Mouse (Mus musculus) limb, embryonic 12.5 days (tissue): Measurements from ENCODE around the gene Stard10. TPM values are rescaled to one million over a fixed set of nuclear protein-coding genes. Genes with fewer than 3 reads are reported as not detected.
A peak's percentile ranks its signal among the peaks of the same experiment; 100 is the strongest.

Experiments
- ATAC-seq: fragments of 200-750 bp; cut with Nextera tagmentation; 2 replicates; pipeline ENCODE4 v1.8.0; 2017; ENCODE audit warnings: low read depth, moderate TSS enrichment; ENCODE audit not compliant: insufficient number of reproducible peaks, insufficient read depth, low FRiP score, low TSS enrichment
- H3K27ac ChIP-seq: fragments of 300-500 bp; sonication (generic); 2 replicates; pipeline ENCODE4 v1.5.1; 2016; ENCODE audit warnings: mild to moderate bottlenecking, moderate library complexity
- H3K27me3 ChIP-seq: fragments of 300-500 bp; sonication (generic); 2 replicates; pipeline ENCODE4 v1.6.1; 2016; ENCODE audit warnings: mild to moderate bottlenecking, moderate library complexity
- H3K36me3 ChIP-seq: fragments of 300-500 bp; sonication (generic); 2 replicates; pipeline ENCODE4 v1.6.1; 2016; ENCODE audit warnings: mild to moderate bottlenecking, moderate library complexity
- H3K4me1 ChIP-seq: fragments of 300-500 bp; sonication (generic); replicated peaks from 2 replicates; pipeline ENCODE4 v1.6.1; 2016
- H3K4me2 ChIP-seq: fragments of 300-500 bp; sonication (generic); 2 replicates; pipeline ENCODE4 v1.6.1; 2016; ENCODE audit warnings: mild to moderate bottlenecking, moderate library complexity
- H3K4me3 ChIP-seq: fragments of 300-500 bp; sonication (generic); replicated peaks from 2 replicates; pipeline ENCODE4 v1.5.1; 2016; ENCODE audit warnings: mild to moderate bottlenecking
- H3K9ac ChIP-seq: fragments of 300-500 bp; sonication (generic); replicated peaks from 2 replicates; pipeline ENCODE4 v1.6.1; 2016; ENCODE audit warnings: mild to moderate bottlenecking, moderate library complexity
- H3K9me3 ChIP-seq: fragments of 300-500 bp; sonication (generic); 2 replicates; pipeline ENCODE4 v1.6.1; 2016; ENCODE audit warnings: mild to moderate bottlenecking, moderate library complexity
- WGBS: fragments of 180-500 bp; shearing (Covaris S2); methylation state at CpG from one replicate; pipeline ENCODE4 v1.1.7; 2016; 5-methylcytosine and 5-hydroxymethylcytosine counted together
- polyA plus RNA-seq: library from polyadenylated mRNA; unstranded; fragments of >200 nt; fragmentation: Nextera tagmentation; extraction: Ambion mirVana; gene quantifications from 2 replicates; pipeline ENCODE4 v1.2.1, GENCODE M21; 2016

The Stard10 gene
- polyA plus RNA-seq, 1 experiment from 2014 or later = 17.8 TPM

GRCm38 (mm10) chr7:101330841-101331173 lies 13.9 kb downstream of the Stard10 start:
- 66% methylated on average over 4 of the region's 4 CpGs for WGBS
- H3K4me3 ChIP-seq = no peak overlapping the region

GRCm38 (mm10) chr7:101332045-101332831 lies 15.4 kb downstream of the Stard10 start:
- Histone ChIP-seq H3K9ac (no peak overlapping the region), H3K4me2 (no peak overlapping the region), H3K9me3 (no peaks in the 10 kb centered on the region), H3K4me1 (peaks cover 21% of the 10 kb centered on the region), H3K27ac (no peak overlapping the region), H3K4me3 (no peak overlapping the region), H3K27me3 (no peaks in the 10 kb centered on the region), H3K36me3 (0 out of 2 replicates have a peak, but pooled peaks cover 5% of the 10 kb centered on the region)
- no peak for ATAC-seq
- 91% methylated on average over 5 of the region's 5 CpGs for WGBS

More at GRCm38 (mm10) chr7:101330841-101331173, 13.9 kb downstream of the Stard10 start:
- peaks cover 25% of the 10 kb centered on the region for H3K4me1 ChIP-seq
- H3K9ac ChIP-seq = no peak overlapping the region
- H3K36me3 ChIP-seq = 0 out of 2 replicates have a peak, but pooled peaks cover 5% of the 10 kb centered on the region
- H3K27ac ChIP-seq = no peak overlapping the region
- no peak overlapping the region for H3K4me2 ChIP-seq
- no peaks in the 10 kb centered on the region for H3K27me3 ChIP-seq
- ATAC-seq = no peak
- no peaks in the 10 kb centered on the region for H3K9me3 ChIP-seq

- Histone ChIP-seq H3K4me2 (no peak overlapping the region), H3K4me3 (no peak overlapping the region), H3K4me1 (peaks cover 14% of the 10 kb centered on the region; the same call in 1 of the 2 replicates), H3K9me3 (no peaks in the 10 kb centered on the region), H3K27me3 (no peaks in the 10 kb centered on the region), H3K27ac (0 out of 2 replicates have a peak overlapping the region, but pooled peaks have one; percentile 7), H3K36me3 (0 out of 2 replicates have a peak, but pooled peaks cover 5% of the 10 kb centered on the region), H3K9ac (no peak overlapping the region)
- no peak for ATAC-seq
- 88% methylated on average over 2 of the region's 2 CpGs for WGBS
Observed at GRCm38 (mm10) chr7:101335228-101335627, 18.3 kb downstream of the Stard10 start.

- no peaks in the 10 kb centered on the region for H3K9me3 ChIP-seq
- H3K36me3 ChIP-seq = no peaks in the 10 kb centered on the region
- no peak overlapping the region for H3K4me3 ChIP-seq
- H3K27ac ChIP-seq = no peak overlapping the region
- no peaks in the 10 kb centered on the region for H3K27me3 ChIP-seq
- no peak for ATAC-seq
- H3K4me1 ChIP-seq = peaks cover 11% of the 10 kb centered on the region; the same call in 1 of the 2 replicates
- H3K9ac ChIP-seq = no peak overlapping the region
- WGBS = 78% methylated on average over 3 of the region's 3 CpGs
- H3K4me2 ChIP-seq = no peak overlapping the region
Observed at GRCm38 (mm10) chr7:101336686-101337085, 19.8 kb downstream of the Stard10 start.

GRCm38 (mm10) chr7:101337401-101337800 lies 20.5 kb downstream of the Stard10 start:
- no peak overlapping the region for H3K9ac ChIP-seq

GRCm38 (mm10) chr7:101341405-101341804 lies 24.5 kb downstream of the Stard10 start:
- no peak for ATAC-seq
- Histone ChIP-seq H3K36me3 (peaks cover 7% of the 10 kb centered on the region; the same call in 1 of the 2 replicates), H3K9ac (no peak overlapping the region), H3K27me3 (no peaks in the 10 kb centered on the region), H3K4me3 (no peak overlapping the region), H3K9me3 (no peaks in the 10 kb centered on the region), H3K4me1 (peaks cover 10% of the 10 kb centered on the region; the same call in 1 of the 2 replicates), H3K4me2 (no peak overlapping the region), H3K27ac (no peak overlapping the region)
- WGBS = 67% methylated on average over 6 of the region's 6 CpGs

More at GRCm38 (mm10) chr7:101337401-101337800, 20.5 kb downstream of the Stard10 start:
- ATAC-seq = no peak
- H3K27me3 ChIP-seq = no peaks in the 10 kb centered on the region
- H3K4me2 ChIP-seq = no peak overlapping the region
- H3K27ac ChIP-seq = no peak overlapping the region
- H3K36me3 ChIP-seq = no peaks in the 10 kb centered on the region
- no peaks in the 10 kb centered on the region for H3K9me3 ChIP-seq
- WGBS = 82% methylated on average over 3 of the region's 3 CpGs
- H3K4me1 ChIP-seq = peaks cover 11% of the 10 kb centered on the region; the same call in 1 of the 2 replicates
- no peak overlapping the region for H3K4me3 ChIP-seq

- H3K9me3 ChIP-seq = no peaks in the 10 kb centered on the region
- no peak for ATAC-seq
- H3K4me3 ChIP-seq = no peak overlapping the region
- no peak overlapping the region for H3K9ac ChIP-seq
- H3K27ac ChIP-seq = no peak overlapping the region
- peaks cover 7% of the 10 kb centered on the region; the same call in 1 of the 2 replicates for H3K36me3 ChIP-seq
- H3K4me1 ChIP-seq = peaks cover 18% of the 10 kb centered on the region
- H3K27me3 ChIP-seq = no peaks in the 10 kb centered on the region
- no peak overlapping the region for H3K4me2 ChIP-seq
- 76% methylated on average over 7 of the region's 7 CpGs for WGBS
Observed at GRCm38 (mm10) chr7:101343135-101343534, 26.2 kb downstream of the Stard10 start.

GRCm38 (mm10) chr7:101344892-101345291 lies 28.0 kb downstream of the Stard10 start:
- no peak overlapping the region for H3K4me3 ChIP-seq

GRCm38 (mm10) chr7:101346991-101347390 lies 30.1 kb downstream of the Stard10 start:
- Histone ChIP-seq H3K27me3 (peaks cover 14% of the 10 kb centered on the region), H3K4me2 (no peak overlapping the region), H3K4me1 (peaks cover 31% of the 10 kb centered on the region), H3K36me3 (peaks cover 7% of the 10 kb centered on the region; the same call in 1 of the 2 replicates), H3K9me3 (no peaks in the 10 kb centered on the region), H3K4me3 (no peak overlapping the region), H3K9ac (no peak overlapping the region), H3K27ac (no peak overlapping the region)
- no peak for ATAC-seq
- WGBS = 73% methylated on average over 2 of the region's 2 CpGs

More at GRCm38 (mm10) chr7:101344892-101345291, 28.0 kb downstream of the Stard10 start:
- Histone ChIP-seq H3K4me2 (no peak overlapping the region), H3K9ac (no peak overlapping the region), H3K27me3 (peaks cover 13% of the 10 kb centered on the region), H3K4me1 (peaks cover 33% of the 10 kb centered on the region), H3K9me3 (no peaks in the 10 kb centered on the region), H3K36me3 (peaks cover 7% of the 10 kb centered on the region; the same call in 1 of the 2 replicates), H3K27ac (no peak overlapping the region)
- WGBS = 66% methylated on average over 4 of the region's 4 CpGs
- no peak for ATAC-seq

GRCm38 (mm10) chr7:101347767-101348270 lies 30.9 kb downstream of the Stard10 start, which contains the start of gene Arap1:
TSS of gene Arap1 (plus strand) at chr7:101348067.
- H3K4me2 ChIP-seq = peak within 1 kb of the TSS; percentile 95
- H3K27ac ChIP-seq = no peak within 1 kb of the TSS
- peak within 1 kb of the TSS; percentile 59 for H3K4me3 ChIP-seq
- H3K4me1 ChIP-seq = peaks cover 34% of the 10 kb centered on the region
- under 1% methylated on average over 35 of the region's 35 CpGs for WGBS
- no peaks in the 10 kb centered on the region for H3K9me3 ChIP-seq
- H3K36me3 ChIP-seq = peaks cover 7% of the 10 kb centered on the region; the same call in 1 of the 2 replicates
- peak within 1 kb of the TSS; percentile 57 for H3K9ac ChIP-seq
- peak; percentile 43 for ATAC-seq
- peaks cover 14% of the 10 kb centered on the region for H3K27me3 ChIP-seq

GRCm38 (mm10) chr7:101348312-101348711 lies 31.4 kb downstream of the Stard10 start:
- peaks cover 6% of the 10 kb centered on the region; the same call in 1 of the 2 replicates for H3K36me3 ChIP-seq
- no peak for ATAC-seq

More at GRCm38 (mm10) chr7:101348312-101348711, 31.4 kb downstream of the Stard10 start:
- peak overlapping the region; percentile 95 for H3K4me2 ChIP-seq
- peaks cover 14% of the 10 kb centered on the region for H3K27me3 ChIP-seq
- H3K27ac ChIP-seq = no peak overlapping the region
- no peaks in the 10 kb centered on the region for H3K9me3 ChIP-seq
- H3K4me1 ChIP-seq = peaks cover 34% of the 10 kb centered on the region
- WGBS = 6% methylated on average over 13 of the region's 13 CpGs
- peak overlapping the region; percentile 57 for H3K9ac ChIP-seq
- H3K4me3 ChIP-seq = peak overlapping the region; percentile 59
